Mouse (Mus musculus): ENCODE measurements around the gene Senp7.

Gene Senp7

GRCm38 (mm10) chr16:56144876-56145555 is 96.9 kb downstream of the Senp7 start:
- no peak for DNase-seq

GRCm38 (mm10) chr16:56147679-56148078 is 99.5 kb downstream of the Senp7 start:
- no peak for DNase-seq

GRCm38 (mm10) chr16:56163466-56163865 is 115.3 kb downstream of the Senp7 start:
- DNase-seq = no peak

- no peak for DNase-seq
Measured at GRCm38 (mm10) chr16:56170247-56170646, 122.1 kb downstream of the Senp7 start.

- DNase-seq = peak; percentile 42
Measured at GRCm38 (mm10) chr16:56175867-56176581, 127.9 kb downstream of the Senp7 start.

GRCm38 (mm10) chr16:56186863-56187262 is 138.7 kb downstream of the Senp7 start:
- no peak for DNase-seq

- DNase-seq = peak; percentile 29
Measured at GRCm38 (mm10) chr16:56188198-56188597, 140.1 kb downstream of the Senp7 start.

- no peak for DNase-seq
Measured at GRCm38 (mm10) chr16:56204051-56204450, 155.9 kb downstream of the Senp7 start, which contains the start of gene Impg2. Impg2 (plus strand) TSS chr16:56204313.

- DNase-seq = no peak
Measured at GRCm38 (mm10) chr16:56212740-56213139, 164.6 kb downstream of the Senp7 start.

GRCm38 (mm10) chr16:56227686-56228085 is 179.5 kb downstream of the Senp7 start:
- no peak for DNase-seq

GRCm38 (mm10) chr16:56229455-56229854 is 181.3 kb downstream of the Senp7 start:
- no peak for DNase-seq

- DNase-seq = peak; percentile 34
Measured at GRCm38 (mm10) chr16:56231300-56231699, 183.2 kb downstream of the Senp7 start.

- DNase-seq = no peak
Measured at GRCm38 (mm10) chr16:56232736-56233135, 184.6 kb downstream of the Senp7 start.

All from right cerebral cortex, postnatal 4 days (tissue).